Mouse (Mus musculus): ENCODE results near the gene Gm49373. TPM values are rescaled to one million over a fixed set of nuclear protein-coding genes. Genes with fewer than 3 reads are reported as not detected.

The Gm49373 gene
- total and polyA plus RNA-seq, 3 experiments, result 0.60 to 1.5 (median 0.85) TPM

DNA sequence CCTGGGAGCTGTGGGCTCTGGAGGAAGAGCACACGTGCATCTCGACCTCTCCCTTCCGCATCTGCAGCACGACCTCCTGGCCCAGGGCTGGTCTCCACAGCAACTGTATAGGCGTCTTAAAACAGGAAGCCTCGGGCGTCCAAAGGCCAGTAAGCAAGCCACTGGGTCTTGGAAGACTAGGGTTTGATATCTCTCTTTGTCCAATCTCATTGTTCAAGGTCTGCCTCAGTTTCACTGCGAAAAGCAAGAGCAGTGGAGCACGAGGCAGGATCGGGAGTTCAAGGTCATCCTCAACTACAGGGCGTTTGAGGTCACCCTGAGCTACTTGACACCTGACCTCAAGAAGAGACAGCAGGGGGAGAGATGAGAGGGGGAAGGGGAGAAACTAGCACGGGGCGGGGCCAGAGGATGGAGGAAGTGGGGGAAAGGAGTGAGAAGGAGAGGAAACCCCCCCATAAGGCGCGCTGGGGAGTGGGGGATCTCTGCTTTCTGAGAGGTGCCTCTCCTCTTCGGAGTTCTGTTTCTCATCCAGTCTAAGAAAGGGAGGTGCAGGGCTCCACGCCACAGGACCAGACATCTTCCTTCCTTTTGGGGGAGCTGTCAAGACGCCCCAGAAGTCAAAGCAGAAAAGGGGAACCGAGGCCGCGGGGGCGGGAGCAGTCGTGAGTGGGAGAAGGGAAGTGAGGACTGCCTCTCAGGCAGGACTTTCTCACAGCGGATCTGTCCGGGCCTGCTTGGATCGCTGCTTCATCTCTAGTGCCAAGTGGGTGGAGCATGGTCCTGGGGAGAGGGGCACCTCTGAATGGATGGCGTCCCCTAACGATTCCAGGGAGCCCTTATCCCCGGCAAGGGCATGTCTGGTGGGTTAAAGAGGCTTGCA, 58.0 kb downstream of the Gm49373 start:
- H3K27ac ChIP-seq (ENCODE audit: insufficient read depth, low read depth), result peak overlapping the region; percentile 77
- in situ Hi-C loops (cut with MboI; ENCODE audit: low pct_ligation_motif_present, low pct_unique_long_range_greater_than_20kb, low sequenced_read_pairs) (loop anchor here (10.0 kb wide), 1 partner anchor 130 kb away; the partner anchor contains the start of gene Cdc37), dilution Hi-C loops (cut with MboI; ENCODE audit: extremely low pct_ligation_motif_present, extremely low pct_unique_long_range_greater_than_20kb, low sequenced_read_pairs) (no loop called here)
- TF ChIP-seq CHD2 (IDR thresholded peaks at IDR 0.05; ENCODE audit: low read length), result peak; percentile 78
- TF ChIP-seq EP300 (IDR thresholded peaks at IDR 0.05; ENCODE audit: low read length), result peak; percentile 55; the same call in 1 of the 2 replicates
- peak; percentile 80 for TF ChIP-seq ELF1 (IDR thresholded peaks at IDR 0.05; ENCODE audit: low read depth, low read length)
- no peak for TF ChIP-seq USF2 (conservative IDR thresholded peaks at IDR 0.05; ENCODE audit: low read depth, low read length)
- TF ChIP-seq ZNF384 (IDR thresholded peaks at IDR 0.05; ENCODE audit: low read depth, low read length), result no peak
- peak; percentile 38 for TF ChIP-seq MAX (IDR thresholded peaks at IDR 0.05; ENCODE audit: low read length)
- peak; percentile 38 for TF ChIP-seq NELFE (IDR thresholded peaks at IDR 0.05; ENCODE audit: low read depth, low read length)
- peak; percentile 86 for TF ChIP-seq MXI1 (IDR thresholded peaks at IDR 0.05; ENCODE audit: low read depth, low read length)
- peak; percentile 65; the same call in 1 of the 2 replicates for TF ChIP-seq MAZ (IDR thresholded peaks at IDR 0.05; ENCODE audit: low read depth, low read length)
- TF ChIP-seq HCFC1 (IDR thresholded peaks at IDR 0.05; ENCODE audit: low read depth, low read length), result peak; percentile 50; the same call in 1 of the 2 replicates
- TF ChIP-seq BHLHE40 (IDR thresholded peaks at IDR 0.05; ENCODE audit: low read depth, low read length), result peak; percentile 85
- no peak for TF ChIP-seq NRF1 (IDR thresholded peaks at IDR 0.05; ENCODE audit: low read depth, low read length)
- peak; percentile 24; the same call in 1 of the 2 replicates for TF ChIP-seq ZMIZ1 (IDR thresholded peaks at IDR 0.05; ENCODE audit: low read depth, low read length)
- TF ChIP-seq JUN (IDR thresholded peaks at IDR 0.05; ENCODE audit: insufficient read depth, low read depth, low read length), result no peak
- TF ChIP-seq ETS1 (conservative IDR thresholded peaks at IDR 0.05; ENCODE audit: low read depth, low read length), result peak; percentile 18; the same call in 1 of the 2 replicates
- TF ChIP-seq CTCF (conservative IDR thresholded peaks at IDR 0.05 in 1 of 2, IDR thresholded peaks at IDR 0.05 in 1 of 2; ENCODE audit: low read depth in 2 of 2, low read length in 2 of 2), result no peak
- TF ChIP-seq MYC (IDR thresholded peaks at IDR 0.05; ENCODE audit: low read depth, low read length), result peak; percentile 48; the same call in 1 of the 2 replicates
- TF ChIP-seq SMC3 (IDR thresholded peaks at IDR 0.05; ENCODE audit: low read depth, low read length), result no peak
- TF ChIP-seq ZC3H11A (IDR thresholded peaks at IDR 0.05; ENCODE audit: low read depth, low read length), result no peak
- peak; percentile 92 for TF ChIP-seq SIN3A (IDR thresholded peaks at IDR 0.05; ENCODE audit: low read length)
- 0 out of 2 replicates have a peak, but pooled peaks have one; percentile 22 for TF ChIP-seq TCF12 (IDR thresholded peaks at IDR 0.05; ENCODE audit: low read depth, low read length)
- peak; percentile 62 for TF ChIP-seq IRF4 (IDR thresholded peaks at IDR 0.05; ENCODE audit: low read depth, low read length)
- peak; percentile 75 for DNase-seq (ENCODE audit: extremely low read depth)
- H3K4me2 ChIP-seq (ENCODE audit: insufficient read depth, low read depth, poor library complexity, severe bottlenecking), result peak overlapping the region; percentile 54
- H3K9me3 ChIP-seq (replicated peaks; ENCODE audit: low read length), result no peaks in the 10 kb centered on the region
- peaks cover 38% of the 10 kb centered on the region for H3K79me2 ChIP-seq (replicated peaks; ENCODE audit: control insufficient read depth, extremely low read depth, insufficient read depth, poor library complexity, severe bottlenecking)
- H3K4me3 ChIP-seq (replicated peaks in 1 of 3; ENCODE audit: low read depth in 2 of 3, low read length in 2 of 3, poor library complexity in 1 of 3), result peak overlapping the region; percentile 51 to 69 (median 60)
- no peaks in the 10 kb centered on the region for H3K27me3 ChIP-seq (replicated peaks)
- H3K36me3 ChIP-seq (replicated peaks in 1 of 2; ENCODE audit: control insufficient read depth in 1 of 2, insufficient read depth in 1 of 2, low read length in 1 of 2), result peaks cover 15 to 27% of the 10 kb centered on the region in 2 experiments
- peaks cover 17 to 33% of the 10 kb centered on the region in 2 experiments for H3K4me1 ChIP-seq (ENCODE audit: control insufficient read depth in 1 of 2, insufficient read depth in 2 of 2)
- peak overlapping the region; percentile 32 for H3K9ac ChIP-seq (ENCODE audit: insufficient read depth, low read depth)

Other genes with a start within 250 kb of the Gm49373 start
Only the 20 nearest of the 24 such genes appear.
- gene A230050P20Rik, start 204.5 kb downstream of the Gm49373 start, total RNA-seq (2012; rRNA removed), result 18.8 and 25.2 TPM in 2 replicates
- gene A230050P20Rik, start 204.5 kb downstream of the Gm49373 start, total RNA-seq (2014; rRNA removed), result 3.3 and 3.7 TPM in 2 replicates
- 11.0 and 11.2 TPM in 2 replicates for gene A230050P20Rik, start 204.5 kb downstream of the Gm49373 start, polyA plus RNA-seq (2012; ENCODE audit: insufficient read length, low read depth)
- gene Angptl6, start 193.4 kb downstream of the Gm49373 start, total RNA-seq (2012; rRNA removed), result 3.4 and 11.8 TPM in 2 replicates
- gene Angptl6, start 193.4 kb downstream of the Gm49373 start, total RNA-seq (2014; rRNA removed), result 1.4 and 2.0 TPM in 2 replicates
- 0.57 and 1.1 TPM in 2 replicates for gene Angptl6, start 193.4 kb downstream of the Gm49373 start, polyA plus RNA-seq (2012; ENCODE audit: insufficient read length, low read depth)
- 346 and 359 TPM in 2 replicates for gene Ppan, start 184.9 kb downstream of the Gm49373 start, total RNA-seq (2012; rRNA removed)
- 242 and 272 TPM in 2 replicates for gene Ppan, start 184.9 kb downstream of the Gm49373 start, total RNA-seq (2014; rRNA removed)
- gene Ppan, start 184.9 kb downstream of the Gm49373 start, polyA plus RNA-seq (2012; ENCODE audit: insufficient read length, low read depth), result 359 and 389 TPM in 2 replicates
- gene Eif3g, start 174.5 kb downstream of the Gm49373 start, total RNA-seq (2012; rRNA removed), result 293 and 340 TPM in 2 replicates
- gene Eif3g, start 174.5 kb downstream of the Gm49373 start, total RNA-seq (2014; rRNA removed), result 205 and 211 TPM in 2 replicates
- gene Eif3g, start 174.5 kb downstream of the Gm49373 start, polyA plus RNA-seq (2012; ENCODE audit: insufficient read length, low read depth), result 387 and 392 TPM in 2 replicates
- 121 and 130 TPM in 2 replicates for gene Dnmt1, start 113.2 kb downstream of the Gm49373 start, total RNA-seq (2012; rRNA removed)
- 84.8 and 89.9 TPM in 2 replicates for gene Dnmt1, start 113.2 kb downstream of the Gm49373 start, total RNA-seq (2014; rRNA removed)
- gene Dnmt1, start 113.2 kb downstream of the Gm49373 start, polyA plus RNA-seq (2012; ENCODE audit: insufficient read length, low read depth), result 145 and 190 TPM in 2 replicates
- gene S1pr2, start 96.3 kb downstream of the Gm49373 start, total RNA-seq (2012; rRNA removed), result 1.6 and 2.0 TPM in 2 replicates
- gene S1pr2, start 96.3 kb downstream of the Gm49373 start, total RNA-seq (2014; rRNA removed), result 0.84 and 1.3 TPM in 2 replicates
- 1.4 and 3.2 TPM in 2 replicates for gene S1pr2, start 96.3 kb downstream of the Gm49373 start, polyA plus RNA-seq (2012; ENCODE audit: insufficient read length, low read depth)
- gene Mrpl4, start 70.4 kb downstream of the Gm49373 start, total RNA-seq (2012; rRNA removed), result 98.7 and 103 TPM in 2 replicates
- 42.1 and 43.9 TPM in 2 replicates for gene Mrpl4, start 70.4 kb downstream of the Gm49373 start, total RNA-seq (2014; rRNA removed)
- gene Mrpl4, start 70.4 kb downstream of the Gm49373 start, polyA plus RNA-seq (2012; ENCODE audit: insufficient read length, low read depth), result 83.6 and 94.8 TPM in 2 replicates
- 128 and 202 TPM in 2 replicates for gene Icam1, start 57.1 kb downstream of the Gm49373 start, total RNA-seq (2012; rRNA removed)
- gene Icam1, start 57.1 kb downstream of the Gm49373 start, total RNA-seq (2014; rRNA removed), result 101 and 102 TPM in 2 replicates
- 64.2 and 70.6 TPM in 2 replicates for gene Icam1, start 57.1 kb downstream of the Gm49373 start, polyA plus RNA-seq (2012; ENCODE audit: insufficient read length, low read depth)
- 2.9 and 3.1 TPM in 2 replicates for gene Icam4, start 43.7 kb downstream of the Gm49373 start, total RNA-seq (2012; rRNA removed)
- gene Icam4, start 43.7 kb downstream of the Gm49373 start, total RNA-seq (2014; rRNA removed), result 1.1 and 1.2 TPM in 2 replicates
- 0.72 and 0.96 TPM in 2 replicates for gene Icam4, start 43.7 kb downstream of the Gm49373 start, polyA plus RNA-seq (2012; ENCODE audit: insufficient read length, low read depth)
- gene Icam5, start 41.0 kb downstream of the Gm49373 start, total RNA-seq (2012; rRNA removed), result 4.9 TPM in 2 replicates
- 0.89 and 1.0 TPM in 2 replicates for gene Icam5, start 41.0 kb downstream of the Gm49373 start, total RNA-seq (2014; rRNA removed)
- 1.6 and 1.7 TPM in 2 replicates for gene Icam5, start 41.0 kb downstream of the Gm49373 start, polyA plus RNA-seq (2012; ENCODE audit: insufficient read length, low read depth)
- gene Zglp1, start 6.0 kb downstream of the Gm49373 start, total RNA-seq (2012; rRNA removed), result 1.1 TPM in 1 of 2 replicates, not detected in the other
- gene Zglp1, start 6.0 kb downstream of the Gm49373 start, total RNA-seq (2014; rRNA removed), result 1.3 TPM in 1 of 2 replicates, not detected in the other
- gene Zglp1, start 6.0 kb downstream of the Gm49373 start, polyA plus RNA-seq (2012; ENCODE audit: insufficient read length, low read depth), result 0.87 and 0.98 TPM in 2 replicates
- 79.7 and 90.4 TPM in 2 replicates for gene Fdx1l, start 518 bp upstream of the Gm49373 start, total RNA-seq (2012; rRNA removed)
- gene Fdx1l, start 518 bp upstream of the Gm49373 start, total RNA-seq (2014; rRNA removed), result 67.2 and 70.8 TPM in 2 replicates
- 105 and 112 TPM in 2 replicates for gene Fdx1l, start 518 bp upstream of the Gm49373 start, polyA plus RNA-seq (2012; ENCODE audit: insufficient read length, low read depth)
- gene Gm38431, start 18.9 kb upstream of the Gm49373 start, total RNA-seq (2012; rRNA removed), result 20.6 and 30.5 TPM in 2 replicates
- gene Gm38431, start 18.9 kb upstream of the Gm49373 start, total RNA-seq (2014; rRNA removed), result 0.26 and 1.1 TPM in 2 replicates
- 7.1 and 9.8 TPM in 2 replicates for gene Gm38431, start 18.9 kb upstream of the Gm49373 start, polyA plus RNA-seq (2012; ENCODE audit: insufficient read length, low read depth)
- gene Raver1, start 18.9 kb upstream of the Gm49373 start, total RNA-seq (2012; rRNA removed), result 30.8 and 31.3 TPM in 2 replicates
- 16.0 and 18.9 TPM in 2 replicates for gene Raver1, start 18.9 kb upstream of the Gm49373 start, total RNA-seq (2014; rRNA removed)
- gene Raver1, start 18.9 kb upstream of the Gm49373 start, polyA plus RNA-seq (2012; ENCODE audit: insufficient read length, low read depth), result 77.9 and 101 TPM in 2 replicates
- 64.3 and 80.0 TPM in 2 replicates for gene Tyk2, start 58.1 kb upstream of the Gm49373 start, total RNA-seq (2012; rRNA removed)
- gene Tyk2, start 58.1 kb upstream of the Gm49373 start, total RNA-seq (2014; rRNA removed), result 39.0 and 40.6 TPM in 2 replicates
- gene Tyk2, start 58.1 kb upstream of the Gm49373 start, polyA plus RNA-seq (2012; ENCODE audit: insufficient read length, low read depth), result 45.1 and 49.6 TPM in 2 replicates
- gene Cdc37, start 76.9 kb upstream of the Gm49373 start, total RNA-seq (2012; rRNA removed), result 227 and 230 TPM in 2 replicates
- gene Cdc37, start 76.9 kb upstream of the Gm49373 start, total RNA-seq (2014; rRNA removed), result 84.1 and 87.2 TPM in 2 replicates
- gene Cdc37, start 76.9 kb upstream of the Gm49373 start, polyA plus RNA-seq (2012; ENCODE audit: insufficient read length, low read depth), result 447 and 532 TPM in 2 replicates
- 4.1 and 4.8 TPM in 2 replicates for gene Pde4a, start 92.6 kb upstream of the Gm49373 start, total RNA-seq (2012; rRNA removed)
- gene Pde4a, start 92.6 kb upstream of the Gm49373 start, total RNA-seq (2014; rRNA removed), result 1.2 and 1.7 TPM in 2 replicates
- 7.2 and 7.6 TPM in 2 replicates for gene Pde4a, start 92.6 kb upstream of the Gm49373 start, polyA plus RNA-seq (2012; ENCODE audit: insufficient read length, low read depth)
- gene Keap1, start 166.3 kb upstream of the Gm49373 start, total RNA-seq (2012; rRNA removed), result 41.7 and 42.8 TPM in 2 replicates
- 16.2 and 18.4 TPM in 2 replicates for gene Keap1, start 166.3 kb upstream of the Gm49373 start, total RNA-seq (2014; rRNA removed)
- gene Keap1, start 166.3 kb upstream of the Gm49373 start, polyA plus RNA-seq (2012; ENCODE audit: insufficient read length, low read depth), result 30.0 and 31.2 TPM in 2 replicates
- not detected in 2 replicates for gene S1pr5, start 175.3 kb upstream of the Gm49373 start, total RNA-seq (2012; rRNA removed)
- gene S1pr5, start 175.3 kb upstream of the Gm49373 start, total RNA-seq (2014; rRNA removed), result not detected in 2 replicates
- gene S1pr5, start 175.3 kb upstream of the Gm49373 start, polyA plus RNA-seq (2012; ENCODE audit: insufficient read length, low read depth), result not detected in 2 replicates
- 13.5 and 14.3 TPM in 2 replicates for gene Atg4d, start 192.2 kb upstream of the Gm49373 start, total RNA-seq (2012; rRNA removed)
- 10.3 and 10.9 TPM in 2 replicates for gene Atg4d, start 192.2 kb upstream of the Gm49373 start, total RNA-seq (2014; rRNA removed)
- 7.7 and 9.4 TPM in 2 replicates for gene Atg4d, start 192.2 kb upstream of the Gm49373 start, polyA plus RNA-seq (2012; ENCODE audit: insufficient read length, low read depth)

Data from CH12.LX (cell line).